In genomic region chr9:42075241-42075640, GRCm38 (mm10) we compare ENCODE assay signal across 25 mouse cellular contexts.
"Had no signal": no experiment of that assay in that cellular context is flagged by ENCODE, and none has a peak within 500 bp of the region (broad histone marks: within the 10 kb centered on the region; RNA-seq: fewer than 3 reads in every experiment).

No protein-coding gene starts in this region.

- ATAC-seq: hindbrain, embryonic 16.5 days; inflammation-experienced regulatory T-cells, adult 6 months; intestine, embryonic 15.5 days; intestine, postnatal 0 days had no signal

- H3K4me1 ChIP-seq: heart, embryonic 13.5 days; heart, embryonic 15.5 days; hindbrain, embryonic 10.5 days; hindbrain, embryonic 12.5 days; intestine, embryonic 15.5 days; limb, embryonic 10.5 days; limb, embryonic 12.5 days; liver, embryonic 13.5 days had no signal

- H3K9ac ChIP-seq: heart, embryonic 13.5 days; heart, embryonic 15.5 days; hindbrain, embryonic 12.5 days; hindbrain, embryonic 14.5 days; intestine, embryonic 15.5 days; limb, embryonic 12.5 days; liver, embryonic 13.5 days had no signal

- H3K4me2 ChIP-seq: heart, embryonic 13.5 days; heart, embryonic 15.5 days; hindbrain, embryonic 12.5 days; hindbrain, embryonic 14.5 days; intestine, embryonic 15.5 days; limb, embryonic 12.5 days; liver, embryonic 11.5 days; liver, embryonic 13.5 days had no signal

- H3K36me3 ChIP-seq: heart, embryonic 15.5 days; hindbrain, embryonic 10.5 days; intestine, embryonic 15.5 days; limb, embryonic 10.5 days; limb, embryonic 12.5 days; liver, embryonic 13.5 days had no signal

- DNase-seq: gastrocnemius, adult 2 months; gastrocnemius, postnatal 10 days; gastrocnemius, postnatal 25 days; heart, adult 2 months; heart, postnatal 4 days; kidney, adult 18-20 months; kidney, adult 8-10 months; kidney, postnatal 10 days; kidney, postnatal 25 days; kidney, postnatal 4 days; liver; liver, embryonic 13.5 days had no signal

- H3K27ac ChIP-seq: gastrocnemius, adult 2 months; heart, adult 2 months; heart, embryonic 13.5 days; heart, embryonic 15.5 days; hindbrain, embryonic 10.5 days; hindbrain, embryonic 12.5 days; hindbrain, embryonic 14.5 days; intestine, embryonic 15.5 days; left cerebral cortex, adult 2 months; limb, embryonic 10.5 days; limb, embryonic 12.5 days; liver, embryonic 13.5 days had no signal

- H3K4me3 ChIP-seq: gastrocnemius, adult 2 months; heart, adult 2 months; heart, embryonic 13.5 days; heart, embryonic 15.5 days; hindbrain, embryonic 10.5 days; hindbrain, embryonic 12.5 days; intestine, embryonic 15.5 days; left cerebral cortex, adult 2 months; limb, embryonic 10.5 days; limb, embryonic 12.5 days; liver, embryonic 13.5 days had no signal

- H3K9me3 ChIP-seq: heart, embryonic 13.5 days; heart, embryonic 15.5 days; hindbrain, embryonic 10.5 days; hindbrain, embryonic 12.5 days; intestine, embryonic 15.5 days; limb, embryonic 10.5 days; limb, embryonic 12.5 days; liver, embryonic 13.5 days had no signal

- H3K27me3 ChIP-seq: heart, embryonic 13.5 days; heart, embryonic 15.5 days; hindbrain, embryonic 12.5 days; intestine, embryonic 15.5 days; liver, embryonic 13.5 days had no signal
